Mouse (Mus musculus) brown adipose tissue, adult 24 weeks (tissue): ENCODE results near the gene Naif1. TPM values are rescaled to one million over a fixed set of nuclear protein-coding genes. Genes with fewer than 3 reads are reported as not detected.

Source experiments
- H3K27ac ChIP-seq: fragments of 200-500 bp; replicated peaks from 2 replicates; pipeline ENCODE4 v1.5.1; 2012; ENCODE audit warnings: low read depth, mild to moderate bottlenecking, low read length
- H3K4me1 ChIP-seq: fragments of 200-500 bp; 2 replicates; pipeline ENCODE4 v1.6.1; 2012; ENCODE audit warnings: low read length, mixed read lengths; ENCODE audit not compliant: control insufficient read depth, insufficient read depth, insufficient read length
- H3K4me3 ChIP-seq: fragments of 200-500 bp; 2 replicates; pipeline ENCODE4 v1.5.1; 2012; ENCODE audit warnings: low read depth, mild to moderate bottlenecking, low read length, moderate library complexity; ENCODE audit not compliant: insufficient read depth
- polyA plus RNA-seq: library from polyadenylated mRNA; stranded (reverse); fragments of >200 nt; gene quantifications from 2 replicates; pipeline ENCODE4 v1.2.4, GENCODE M21; 2012; ENCODE audit not compliant: missing spikeins, insufficient read depth, insufficient read length

Gene Naif1
- polyA plus RNA-seq, 1 experiment, result 2.1 TPM

GRCm38 (mm10) chr2:32440164-32440563 lies 10.1 kb upstream of the Naif1 start:
- Histone ChIP-seq H3K27ac (peak overlapping the region; percentile 15; the same call in 1 of the 2 replicates), H3K4me3 (no peak overlapping the region), H3K4me1 (peaks cover 33% of the 10 kb centered on the region)

- H3K4me3 ChIP-seq, result no peak overlapping the region
- peaks cover 33% of the 10 kb centered on the region for H3K4me1 ChIP-seq
- no peak overlapping the region for H3K27ac ChIP-seq
Observed at GRCm38 (mm10) chr2:32440632-32441031, 9.6 kb upstream of the Naif1 start.

GRCm38 (mm10) chr2:32441550-32441949 lies 8.7 kb upstream of the Naif1 start:
- peaks cover 31% of the 10 kb centered on the region for H3K4me1 ChIP-seq
- no peak overlapping the region for H3K27ac ChIP-seq
- H3K4me3 ChIP-seq, result no peak overlapping the region

GRCm38 (mm10) chr2:32445535-32445934 lies 4.7 kb upstream of the Naif1 start:
- Histone ChIP-seq H3K4me3 (no peak overlapping the region), H3K4me1 (peaks cover 23% of the 10 kb centered on the region; the same call in 1 of the 2 replicates), H3K27ac (no peak overlapping the region)

GRCm38 (mm10) chr2:32447264-32447936 lies 2.9 kb upstream of the Naif1 start:
- Histone ChIP-seq H3K4me1 (peaks cover 20% of the 10 kb centered on the region), H3K4me3 (peak overlapping the region; percentile 29; the same call in 1 of the 2 replicates), H3K27ac (peak overlapping the region; percentile 88)

GRCm38 (mm10) chr2:32448480-32448879 lies 1.8 kb upstream of the Naif1 start:
- no peak overlapping the region for H3K4me3 ChIP-seq
- H3K27ac ChIP-seq, result 0 out of 2 replicates have a peak overlapping the region, but pooled peaks have one; percentile 4
- peaks cover 27% of the 10 kb centered on the region for H3K4me1 ChIP-seq

GRCm38 (mm10) chr2:32450881-32451844 lies 906 bp downstream of the Naif1 start, which contains the start of gene Slc25a25:
Slc25a25 (minus strand) TSS chr2:32451445.
- peak within 1 kb of the TSS; percentile 86 for H3K4me3 ChIP-seq
- H3K27ac ChIP-seq, result peak within 1 kb of the TSS; percentile 94
- peaks cover 31% of the 10 kb centered on the region for H3K4me1 ChIP-seq

GRCm38 (mm10) chr2:32451870-32452372 lies 1.7 kb downstream of the Naif1 start:
- H3K27ac ChIP-seq, result peak overlapping the region; percentile 94
- peaks cover 27% of the 10 kb centered on the region for H3K4me1 ChIP-seq
- H3K4me3 ChIP-seq, result peak overlapping the region; percentile 65

- Histone ChIP-seq H3K4me1 (peaks cover 25% of the 10 kb centered on the region), H3K4me3 (peak overlapping the region; percentile 48), H3K27ac (peak overlapping the region; percentile 87)
Observed at GRCm38 (mm10) chr2:32452441-32452971, 2.2 kb downstream of the Naif1 start.

- Histone ChIP-seq H3K27ac (no peak overlapping the region), H3K4me1 (peaks cover 21% of the 10 kb centered on the region)
Observed at GRCm38 (mm10) chr2:32453641-32454303, 3.5 kb downstream of the Naif1 start.

GRCm38 (mm10) chr2:32454633-32455032 lies 4.4 kb downstream of the Naif1 start:
- no peak overlapping the region for H3K27ac ChIP-seq
- H3K4me1 ChIP-seq, result peaks cover 21% of the 10 kb centered on the region
- H3K4me3 ChIP-seq, result no peak overlapping the region

More at GRCm38 (mm10) chr2:32453641-32454303, 3.5 kb downstream of the Naif1 start:
- no peak overlapping the region for H3K4me3 ChIP-seq

GRCm38 (mm10) chr2:32455101-32455500 lies 4.8 kb downstream of the Naif1 start:
- no peak overlapping the region for H3K4me3 ChIP-seq
- H3K27ac ChIP-seq, result no peak overlapping the region
- peaks cover 21% of the 10 kb centered on the region for H3K4me1 ChIP-seq

GRCm38 (mm10) chr2:32458300-32458699 lies 8.0 kb downstream of the Naif1 start:
- Histone ChIP-seq H3K27ac (no peak overlapping the region), H3K4me1 (peaks cover 8% of the 10 kb centered on the region), H3K4me3 (no peak overlapping the region)

- no peaks in the 10 kb centered on the region; the same call in 1 of the 2 replicates for H3K4me1 ChIP-seq
- no peak overlapping the region for H3K27ac ChIP-seq
- H3K4me3 ChIP-seq, result no peak overlapping the region
Observed at GRCm38 (mm10) chr2:32459657-32460056, 9.4 kb downstream of the Naif1 start.
